Mouse (Mus musculus) stomach, postnatal 0 days (tissue): ENCODE results near the gene Dusp19. TPM values are rescaled to one million over a fixed set of nuclear protein-coding genes. Genes with fewer than 3 reads are reported as not detected.

ENCODE experiments used
- ATAC-seq: fragments of 200-750 bp; cut with Nextera tagmentation; 2 replicates; pipeline ENCODE4 v1.8.0; 2017; ENCODE audit not compliant: low FRiP score, low TSS enrichment
- DNase-seq: peaks from one replicate; pipeline ENCODE4 v3.0.0-alpha.2; 2016; ENCODE audit warnings: low spot score
- H3K27ac ChIP-seq: fragments of 300-500 bp; sonication (generic); replicated peaks from 2 replicates; pipeline ENCODE4 v1.5.1; 2014; ENCODE audit warnings: mild to moderate bottlenecking, control low read depth
- H3K27me3 ChIP-seq: fragments of 300-500 bp; sonication (generic); 2 replicates; pipeline ENCODE4 v1.6.1; 2014; ENCODE audit warnings: low read length; ENCODE audit not compliant: control insufficient read depth, insufficient read depth
- H3K36me3 ChIP-seq: fragments of 300-500 bp; sonication (generic); 2 replicates; pipeline ENCODE4 v1.6.1; 2014; ENCODE audit warnings: low read length, mixed read lengths; ENCODE audit not compliant: control insufficient read depth, insufficient read depth
- H3K4me1 ChIP-seq: fragments of 300-500 bp; sonication (generic); replicated peaks from 2 replicates; pipeline ENCODE4 v1.6.1; 2014; ENCODE audit warnings: antibody characterized with exemption; ENCODE audit not compliant: control insufficient read depth, insufficient read depth
- H3K4me2 ChIP-seq: fragments of 300-500 bp; sonication (generic); replicated peaks from 2 replicates; pipeline ENCODE4 v1.6.1; 2014; ENCODE audit warnings: low read depth, mild to moderate bottlenecking, control low read depth, moderate library complexity
- H3K4me3 ChIP-seq: fragments of 300-500 bp; sonication (generic); 2 replicates; pipeline ENCODE4 v1.5.1; 2014; ENCODE audit warnings: low read depth, low read length, control low read depth
- H3K9ac ChIP-seq: fragments of 300-500 bp; sonication (generic); 2 replicates; pipeline ENCODE4 v1.6.1; 2014; ENCODE audit warnings: mild to moderate bottlenecking, low read length, control low read depth, mixed read lengths
- H3K9me3 ChIP-seq: fragments of 300-500 bp; sonication (generic); 2 replicates; pipeline ENCODE4 v1.6.1; 2016; ENCODE audit warnings: low read length; ENCODE audit not compliant: control insufficient read depth
- CTCF ChIP-seq: IDR thresholded peaks from 2 replicates; pipeline ENCODE4 v1.5.1; 2016; ENCODE audit warnings: antibody characterized with exemption, low read depth, mild to moderate bottlenecking, moderate library complexity
- EP300 ChIP-seq: optimal IDR thresholded peaks from 2 replicates; pipeline ENCODE3; 2016; ENCODE audit warnings: antibody characterized with exemption
- WGBS: fragments of 180-500 bp; shearing (Covaris S2); extraction: QIAGEN DNeasy Blood & Tissue Kit; methylation state at CpG from one replicate; pipeline ENCODE4 v1.1.7; 2014; 5-methylcytosine and 5-hydroxymethylcytosine counted together
- polyA plus RNA-seq: library from polyadenylated mRNA; unstranded; fragments of >200 nt; fragmentation: Nextera tagmentation; extraction: Ambion mirVana; gene quantifications from 2 replicates; pipeline ENCODE4 v1.2.1, GENCODE M21; 2015

The Dusp19 gene
- polyA plus RNA-seq, 1 experiment from 2014 or later: 10.2 TPM

DNA sequence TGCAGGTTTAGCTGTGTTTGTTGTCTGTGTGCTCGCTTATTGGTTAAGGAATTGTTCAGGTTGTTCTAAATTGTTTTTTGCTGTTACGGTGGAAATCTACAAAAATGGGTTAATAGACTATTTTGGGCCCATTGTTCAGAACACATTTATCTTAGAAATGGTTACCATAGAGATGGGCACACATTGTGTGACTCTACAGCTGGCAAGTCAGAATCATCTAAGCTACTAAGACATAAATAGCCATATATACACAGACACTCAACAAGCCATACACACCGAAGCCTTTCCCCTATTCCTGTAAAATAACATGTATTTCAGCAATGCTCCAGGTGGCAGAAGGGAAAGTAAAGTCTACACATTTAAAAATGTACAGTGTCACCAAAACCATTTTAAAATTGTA, 17.0 kb upstream of the Dusp19 start:
- Histone ChIP-seq H3K36me3 (no peaks in the 10 kb centered on the region), H3K4me2 (no peak overlapping the region), H3K27ac (no peak overlapping the region), H3K9ac (no peak overlapping the region), H3K9me3 (no peaks in the 10 kb centered on the region), H3K4me1 (no peaks in the 10 kb centered on the region), H3K27me3 (no peaks in the 10 kb centered on the region), H3K4me3 (no peak overlapping the region)
- WGBS: 83% methylated on average over 3 of the region's 3 CpGs
- no peak for TF ChIP-seq EP300
- DNase-seq: no peak
- ATAC-seq: no peak

DNA sequence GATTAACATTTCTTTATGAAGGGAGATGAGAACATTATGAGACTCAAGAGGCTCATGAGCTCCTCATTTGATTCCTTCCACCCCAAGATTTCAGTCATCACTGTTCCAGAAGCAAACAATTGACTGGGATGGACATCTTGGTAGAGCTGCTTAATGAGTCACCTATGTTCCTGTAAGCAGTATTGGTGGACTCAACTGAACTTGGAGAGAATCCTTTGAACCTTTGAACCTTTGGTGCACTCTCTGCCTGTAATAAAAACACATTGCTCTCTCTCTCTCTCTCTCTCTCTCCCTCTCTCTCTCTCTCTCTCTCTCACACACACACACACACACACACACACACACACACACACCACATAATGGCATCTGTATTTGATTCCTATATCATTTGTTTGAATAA, 16.2 kb upstream of the Dusp19 start:
- Histone ChIP-seq H3K4me3 (no peak overlapping the region), H3K36me3 (no peaks in the 10 kb centered on the region), H3K4me2 (no peak overlapping the region), H3K9ac (no peak overlapping the region), H3K27me3 (no peaks in the 10 kb centered on the region), H3K27ac (no peak overlapping the region), H3K9me3 (no peaks in the 10 kb centered on the region), H3K4me1 (no peaks in the 10 kb centered on the region)
- DNase-seq (no peak), ATAC-seq (no peak)
- TF ChIP-seq CTCF (no peak), EP300 (no peak)

DNA sequence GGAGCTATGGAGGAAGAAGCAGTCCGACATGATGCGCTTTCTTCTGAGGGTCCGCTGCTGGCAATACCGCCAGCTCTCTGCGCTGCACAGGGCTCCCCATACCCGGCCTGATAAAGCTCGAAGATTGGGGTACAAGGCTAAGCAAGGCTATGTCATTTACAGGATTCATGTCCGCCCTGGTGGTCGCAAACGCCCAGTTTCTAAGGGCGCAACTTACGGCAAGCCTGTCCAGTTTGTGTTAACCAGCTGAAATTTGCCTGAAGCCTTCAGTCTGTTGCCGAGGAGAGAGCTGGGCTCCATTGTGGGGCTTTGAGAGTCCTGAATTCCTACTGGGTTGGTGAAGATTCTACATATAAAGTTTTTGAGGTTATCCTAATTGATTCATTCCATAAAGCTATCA, 14.1 kb upstream of the Dusp19 start:
- no peak for TF ChIP-seq EP300
- no peak for TF ChIP-seq CTCF
- Histone ChIP-seq H3K27ac (no peak overlapping the region), H3K4me3 (no peak overlapping the region), H3K9ac (no peak overlapping the region), H3K4me1 (no peaks in the 10 kb centered on the region), H3K9me3 (no peaks in the 10 kb centered on the region), H3K36me3 (no peaks in the 10 kb centered on the region), H3K4me2 (no peak overlapping the region), H3K27me3 (no peaks in the 10 kb centered on the region)
- 93% methylated on average over 13 of the region's 13 CpGs for WGBS
- DNase-seq (no peak), ATAC-seq (no peak)

DNA sequence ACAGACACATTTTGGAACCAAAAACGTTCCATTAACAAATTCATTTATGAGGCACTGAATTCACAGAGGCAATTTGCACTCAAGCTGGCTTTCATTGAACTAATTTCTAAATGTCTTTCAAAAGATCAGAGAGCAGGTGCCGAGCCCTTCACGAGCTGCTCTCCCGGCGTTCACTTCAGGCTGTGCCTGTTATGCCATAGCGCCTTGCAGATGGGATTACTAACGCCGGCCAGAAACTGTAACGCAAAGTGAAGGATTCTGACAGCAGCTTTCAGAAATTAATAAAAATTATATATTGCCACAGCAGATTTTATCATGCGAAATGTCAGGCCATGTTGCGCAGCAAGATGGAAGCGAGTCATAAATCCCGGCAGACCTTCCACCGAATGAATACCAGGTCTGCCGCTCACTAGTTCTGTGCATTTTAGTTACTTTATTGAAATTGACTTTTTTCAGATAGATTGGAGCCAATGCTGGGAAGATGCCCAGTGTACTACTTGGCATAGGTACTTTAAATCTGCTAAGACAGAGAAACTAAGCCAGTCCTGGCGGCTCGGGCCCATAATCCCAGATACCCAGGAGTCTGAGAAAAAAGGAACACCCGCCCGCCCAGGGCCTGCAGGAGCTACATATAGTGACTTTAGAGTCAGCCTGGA, 12.9 kb upstream of the Dusp19 start:
- Histone ChIP-seq H3K4me2 (no peak overlapping the region), H3K9ac (no peak overlapping the region), H3K27me3 (no peaks in the 10 kb centered on the region), H3K27ac (no peak overlapping the region), H3K4me1 (no peaks in the 10 kb centered on the region), H3K9me3 (no peaks in the 10 kb centered on the region), H3K4me3 (no peak overlapping the region), H3K36me3 (no peaks in the 10 kb centered on the region)
- 92% methylated on average over 19 of the region's 19 CpGs for WGBS
- TF ChIP-seq CTCF (no peak), EP300 (no peak)
- ATAC-seq (no peak), DNase-seq (no peak)

DNA sequence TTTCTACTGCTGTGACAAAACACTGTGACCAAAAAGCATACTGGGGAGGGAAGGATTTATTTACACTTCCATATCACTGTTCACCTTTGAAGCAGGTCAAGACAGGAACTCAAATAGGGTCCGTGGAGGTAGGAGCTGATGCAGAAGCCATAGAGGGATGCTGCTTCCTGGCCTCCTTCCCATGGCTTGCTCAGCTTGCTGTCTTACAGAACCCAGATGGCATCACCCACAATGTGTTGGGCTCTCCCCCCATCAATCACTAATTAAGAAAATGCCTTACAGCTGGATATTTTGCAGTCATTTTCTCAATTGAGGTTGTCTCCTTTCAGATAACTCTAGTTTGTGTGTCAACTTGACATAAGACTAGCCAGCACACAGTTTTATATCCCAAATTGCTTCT, 4.6 kb upstream of the Dusp19 start:
- no peaks in the 10 kb centered on the region for H3K9me3 ChIP-seq
- H3K4me1 ChIP-seq: no peaks in the 10 kb centered on the region
- no peak overlapping the region for H3K9ac ChIP-seq
- DNase-seq: no peak
- WGBS: 20% methylated on average over 1 of the region's 1 CpGs
- H3K27me3 ChIP-seq: no peaks in the 10 kb centered on the region
- no peak overlapping the region for H3K4me2 ChIP-seq
- no peak for ATAC-seq
- no peaks in the 10 kb centered on the region for H3K36me3 ChIP-seq
- no peak overlapping the region for H3K27ac ChIP-seq
- H3K4me3 ChIP-seq: no peak overlapping the region
- TF ChIP-seq CTCF: no peak
- TF ChIP-seq EP300: no peak

DNA sequence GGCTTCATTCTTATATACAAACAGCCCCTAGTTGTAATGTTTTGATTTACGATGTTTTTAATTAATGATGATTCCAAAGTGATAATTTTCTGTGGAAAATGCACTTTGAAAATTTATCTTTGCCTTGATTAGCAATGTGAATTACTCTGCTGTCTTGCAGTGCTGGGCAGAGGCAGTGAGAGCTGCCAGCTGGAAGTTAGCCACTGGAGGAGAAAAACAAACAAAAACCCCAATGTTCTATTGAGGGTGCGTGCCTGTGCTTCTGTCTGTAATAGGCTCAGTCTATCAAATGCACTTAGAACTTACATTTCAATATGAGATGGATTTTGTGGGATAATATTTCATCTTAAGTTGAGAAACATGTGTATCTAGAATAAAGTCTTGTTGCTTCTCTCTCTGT, 4.0 kb upstream of the Dusp19 start:
- ATAC-seq: no peak
- no peak for DNase-seq
- Histone ChIP-seq H3K9me3 (no peaks in the 10 kb centered on the region), H3K4me1 (no peaks in the 10 kb centered on the region), H3K27me3 (no peaks in the 10 kb centered on the region), H3K36me3 (no peaks in the 10 kb centered on the region), H3K4me2 (no peak overlapping the region), H3K4me3 (no peak overlapping the region), H3K27ac (no peak overlapping the region), H3K9ac (no peak overlapping the region)
- 39% methylated on average over 2 of the region's 2 CpGs for WGBS
- TF ChIP-seq CTCF (no peak), EP300 (no peak)
